Mouse (Mus musculus): ENCODE measurements around the gene Pde6b. TPM values are rescaled to one million over a fixed set of nuclear protein-coding genes. Genes with fewer than 3 reads are reported as not detected.

The Pde6b gene
- not detected for total RNA-seq (2023)

GRCm38 (mm10) chr5:108388201-108388600, at the start of gene Pde6b:
Gene Pde6b (plus strand): TSS chr5:108388391.

GRCm38 (mm10) chr5:108367871-108368332, 20.3 kb upstream of the Pde6b start, which contains the start of gene Gm42517:
Gene Gm42517 (minus strand): TSS chr5:108367922.

GRCm38 (mm10) chr5:108433804-108434587, 45.8 kb downstream of the Pde6b start, which contains the start of gene Atp5k:
Gene Atp5k (minus strand): TSS chr5:108434448.

DNA sequence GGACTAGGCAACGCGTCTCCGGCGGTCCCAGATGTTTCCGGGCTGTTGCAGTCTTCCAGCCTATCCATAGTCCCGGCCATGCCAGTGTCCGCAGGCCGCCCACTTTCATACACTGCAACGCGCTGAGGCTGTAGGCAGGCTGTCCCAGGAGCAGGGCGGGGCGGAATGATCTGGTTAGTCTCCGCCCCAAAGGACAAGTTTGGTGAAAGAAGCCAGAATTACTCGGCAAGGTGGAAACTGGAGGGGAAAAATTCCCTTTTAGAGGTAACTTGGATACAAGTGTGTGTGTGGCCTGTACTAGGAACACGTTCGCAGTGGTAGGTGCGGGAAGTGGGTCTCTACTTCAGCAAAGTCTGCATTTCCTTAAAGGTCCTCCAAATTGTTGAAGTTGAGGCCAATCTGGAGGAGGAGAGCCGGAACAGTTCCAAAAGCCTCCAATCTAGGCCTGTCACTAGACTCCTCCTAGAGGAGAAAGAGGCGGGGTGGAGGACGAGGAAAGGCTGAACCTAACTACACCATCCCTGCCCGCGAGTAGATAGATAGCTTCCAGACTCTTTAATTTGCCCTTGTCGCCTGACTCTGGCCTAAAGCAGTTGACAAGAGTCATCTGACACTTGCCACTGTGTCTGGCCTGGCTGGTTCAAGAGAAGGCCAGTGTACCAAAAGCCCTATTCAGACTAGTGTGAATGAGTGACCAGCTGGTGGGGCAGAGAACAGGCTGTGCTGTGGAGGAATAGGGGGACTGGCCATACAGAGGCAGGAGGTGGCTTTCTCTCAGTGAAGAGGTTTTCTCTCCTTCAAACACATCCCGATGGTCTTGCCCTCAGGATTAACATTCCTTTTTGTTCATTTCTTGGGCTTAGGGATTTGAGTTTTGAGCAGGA, 60.8 kb downstream of the Pde6b start, which contains the start of gene Mfsd7a:
Mfsd7a (minus strand) TSS at position 107 of the 884 bp plus-strand sequence.

GRCm38 (mm10) chr5:108461082-108462065, 73.2 kb downstream of the Pde6b start, which contains the start of gene Pcgf3:
Gene Pcgf3 (plus strand): TSS chr5:108461232.

Other genes with a start within 250 kb of the Pde6b start
- gene Dr1, start 119.5 kb upstream of the Pde6b start, total RNA-seq (2023) = 10 to 100 TPM; 45.0 to 47.3 TPM
- gene Pigg, start 75.8 kb upstream of the Pde6b start, total RNA-seq (2023) = 1 to 10 TPM; 2.4 to 2.8 TPM
- gene Gm42517, start 20.5 kb upstream of the Pde6b start, total RNA-seq (2023) = not detected
- gene Atp5k, start 46.1 kb downstream of the Pde6b start, total RNA-seq (2023) = 100 to 1,000 TPM in 1 of 2 experiments, 10 to 100 TPM in 1; 83.7 to 101 TPM
- 10 to 100 TPM; 18.4 to 20.4 TPM for gene Mfsd7a, start 60.5 kb downstream of the Pde6b start, total RNA-seq (2023)
- gene Pcgf3, start 72.8 kb downstream of the Pde6b start, total RNA-seq (2023) = 10 to 100 TPM; 17.4 to 21.5 TPM
- not detected for gene Cplx1, start 161.6 kb downstream of the Pde6b start, total RNA-seq (2023)
- gene Gak, start 241.4 kb downstream of the Pde6b start, total RNA-seq (2023) = 100 to 1,000 TPM; 106 to 118 TPM
- 10 to 100 TPM; 12.3 to 12.4 TPM for gene Tmem175, start 241.4 kb downstream of the Pde6b start, total RNA-seq (2023)

All from neutrophil, adult 83 days (primary cell).